Comparison of ENCODE assay signal across 16 mouse cellular contexts in genomic region chr11:96332105-96332504, GRCm38 (mm10). TPM values are rescaled to one million over a fixed set of nuclear protein-coding genes. Genes with fewer than 3 reads are reported as not detected.
A peak's percentile ranks its signal among the peaks of the same experiment; 100 is the strongest.
DNase-seq lines count a peak whose midpoint lies in the region; ATAC-seq lines count a peak whose summit lies in the region.
"Had no signal": no experiment of that assay in that cellular context is flagged by ENCODE, and none has a peak within 500 bp of the region (broad histone marks: within the 10 kb centered on the region; RNA-seq: fewer than 3 reads in every experiment).

No protein-coding gene starts in this region.

- H3K27me3 ChIP-seq in kidney, embryonic 15.5 days: no peaks in the 10 kb centered on the region
- peaks cover 59% of the 10 kb centered on the region for H3K27me3 ChIP-seq in hindbrain, embryonic 15.5 days
- H3K27me3 ChIP-seq in neural tube, embryonic 13.5 days: no peaks in the 10 kb centered on the region

- intact Hi-C loops in left cerebral cortex, postnatal 36 days (cut with DNase I): no loop called here

- H3K9ac ChIP-seq in kidney, embryonic 15.5 days: peak overlapping the region; percentile 55
- peak overlapping the region; percentile 65 for H3K9ac ChIP-seq in hindbrain, embryonic 15.5 days
- H3K9ac ChIP-seq in neural tube, embryonic 13.5 days: peak overlapping the region; percentile 100

- peaks cover 100% of the 10 kb centered on the region for H3K4me1 ChIP-seq in kidney, embryonic 15.5 days
- H3K4me1 ChIP-seq in brown adipose tissue, adult 24 weeks (ENCODE audit: control insufficient read depth, insufficient read depth, insufficient read length, low read length): peaks cover 5% of the 10 kb centered on the region
- H3K4me1 ChIP-seq in hindbrain, embryonic 15.5 days (replicated peaks): peaks cover 22% of the 10 kb centered on the region
- H3K4me1 ChIP-seq in neural tube, embryonic 13.5 days (replicated peaks): peaks cover 100% of the 10 kb centered on the region

- 6% methylated on average over 8 of the region's 8 CpGs for WGBS in kidney, embryonic 15.5 days
- WGBS in hindbrain, embryonic 15.5 days: under 1% methylated on average over 8 of the region's 8 CpGs
- 2% methylated on average over 8 of the region's 8 CpGs for WGBS in neural tube, embryonic 13.5 days

- H3K4me3 ChIP-seq in kidney, embryonic 15.5 days (replicated peaks): peak overlapping the region; percentile 41
- peak overlapping the region; percentile 66 for H3K4me3 ChIP-seq in brown adipose tissue, adult 24 weeks (ENCODE audit: insufficient read depth, low read depth, low read length)
- peak overlapping the region; percentile 43 for H3K4me3 ChIP-seq in hindbrain, embryonic 15.5 days
- peak overlapping the region; percentile 99 for H3K4me3 ChIP-seq in neural tube, embryonic 13.5 days
- H3K4me3 ChIP-seq: myocyte had no signal

- DNase-seq in kidney, postnatal 10 days: no peak
- DNase-seq in left cerebral cortex, postnatal 36 days (ENCODE audit: low spot score in 2 of 2): no peak
- no peak for DNase-seq in urinary bladder, postnatal 36 days (ENCODE audit: low spot score in 2 of 2)
- DNase-seq: adrenal gland, postnatal 10 days; cerebellum, adult 2 months; gastrocnemius, adult 2 months; layer of hippocampus, adult 9-11 months; right cerebral cortex, postnatal 14 days; thymus, postnatal 36 days had no signal

- ATAC-seq in kidney, embryonic 15.5 days (replicated peaks; ENCODE audit: low FRiP score): no peak; the same call in 1 of the 2 replicates
- no peak for ATAC-seq in hindbrain, embryonic 15.5 days (ENCODE audit: low FRiP score, low read depth)
- no peak for ATAC-seq in neural tube, embryonic 13.5 days (ENCODE audit: low read depth)
- no peak for ATAC-seq in megakaryocyte, adult 5-6 weeks (ENCODE audit: poor library complexity, severe bottlenecking)

- peak overlapping the region; percentile 90 for H3K4me2 ChIP-seq in kidney, embryonic 15.5 days
- H3K4me2 ChIP-seq in hindbrain, embryonic 15.5 days: peak overlapping the region; percentile 59
- H3K4me2 ChIP-seq in neural tube, embryonic 13.5 days: peak overlapping the region; percentile 96

- peaks cover 27% of the 10 kb centered on the region for H3K36me3 ChIP-seq in kidney, embryonic 15.5 days
- H3K36me3 ChIP-seq in hindbrain, embryonic 15.5 days: no peaks in the 10 kb centered on the region
- H3K36me3 ChIP-seq in neural tube, embryonic 13.5 days: peaks cover 26% of the 10 kb centered on the region

- peak overlapping the region; percentile 100 for H3K27ac ChIP-seq in kidney, embryonic 15.5 days
- peak overlapping the region; percentile 43; the same call in 1 of the 2 replicates for H3K27ac ChIP-seq in brown adipose tissue, adult 24 weeks (replicated peaks; ENCODE audit: low read depth, low read length)
- peak overlapping the region; percentile 96 for H3K27ac ChIP-seq in hindbrain, embryonic 15.5 days (replicated peaks)
- H3K27ac ChIP-seq in neural tube, embryonic 13.5 days (replicated peaks): peak overlapping the region; percentile 100
- H3K27ac ChIP-seq: gastrocnemius, adult 2 months; macrophage had no signal

- H3K9me3 ChIP-seq in kidney, embryonic 15.5 days (replicated peaks): no peaks in the 10 kb centered on the region
- H3K9me3 ChIP-seq in hindbrain, embryonic 15.5 days: no peaks in the 10 kb centered on the region
- H3K9me3 ChIP-seq in neural tube, embryonic 13.5 days: no peaks in the 10 kb centered on the region

RNA-seq across cellular contexts. Expression of gene Hoxb3, which starts 9.0 kb away (rescaled TPM):
- 4.4 and 4.5 TPM in 2 replicates for polyA plus RNA-seq in kidney, embryonic 15.5 days (2015; fragmentation: Nextera tagmentation; extraction: Ambion mirVana)
- 1.7 and 2.0 TPM in 2 replicates for polyA plus RNA-seq in brown adipose tissue, adult 24 weeks (2012; ENCODE audit: insufficient read depth, insufficient read length, missing spikeins)
- 12.8 and 13.2 TPM in 2 replicates for polyA plus RNA-seq in hindbrain, embryonic 15.5 days (2015; fragmentation: Nextera tagmentation; extraction: Ambion mirVana)
- 12.8 and 14.7 TPM in 2 replicates for polyA plus RNA-seq in neural tube, embryonic 13.5 days (2015; fragmentation: Nextera tagmentation; extraction: Ambion mirVana)
- not detected for total RNA-seq in left cerebral cortex, postnatal 36 days (2021)
- 0.75 and 1.4 TPM in 2 replicates for total RNA-seq in megakaryocyte, adult 5-6 weeks (2015)
- total RNA-seq in megakaryocyte, adult 5-6 weeks (2017): 0.12 and 0.44 TPM in 2 replicates
- polyA plus RNA-seq: myocyte had no signal

RNA-seq across cellular contexts. Expression of gene Hoxb4, which starts 14.0 kb away (rescaled TPM):
- 6.4 and 7.1 TPM in 2 replicates for polyA plus RNA-seq in kidney, embryonic 15.5 days (2015; fragmentation: Nextera tagmentation; extraction: Ambion mirVana)
- 6.0 and 6.4 TPM in 2 replicates for polyA plus RNA-seq in brown adipose tissue, adult 24 weeks (2012; ENCODE audit: insufficient read depth, insufficient read length, missing spikeins)
- polyA plus RNA-seq in hindbrain, embryonic 15.5 days (2015; fragmentation: Nextera tagmentation; extraction: Ambion mirVana): 3.5 and 3.8 TPM in 2 replicates
- polyA plus RNA-seq in neural tube, embryonic 13.5 days (2015; fragmentation: Nextera tagmentation; extraction: Ambion mirVana): 7.5 and 8.7 TPM in 2 replicates
- total RNA-seq in left cerebral cortex, postnatal 36 days (2021): not detected
- total RNA-seq in megakaryocyte, adult 5-6 weeks (2015): 2.9 and 3.4 TPM in 2 replicates
- 3.7 and 4.0 TPM in 2 replicates for total RNA-seq in megakaryocyte, adult 5-6 weeks (2017)
- polyA plus RNA-seq: myocyte had no signal

RNA-seq across cellular contexts. Expression of gene Hoxb2, which starts 18.2 kb away (rescaled TPM):
- 45.7 and 45.9 TPM in 2 replicates for polyA plus RNA-seq in kidney, embryonic 15.5 days (2015; fragmentation: Nextera tagmentation; extraction: Ambion mirVana)
- 3.2 and 3.7 TPM in 2 replicates for polyA plus RNA-seq in brown adipose tissue, adult 24 weeks (2012; ENCODE audit: insufficient read depth, insufficient read length, missing spikeins)
- 26.8 and 32.9 TPM in 2 replicates for polyA plus RNA-seq in hindbrain, embryonic 15.5 days (2015; fragmentation: Nextera tagmentation; extraction: Ambion mirVana)
- 63.0 and 67.1 TPM in 2 replicates for polyA plus RNA-seq in neural tube, embryonic 13.5 days (2015; fragmentation: Nextera tagmentation; extraction: Ambion mirVana)
- not detected for total RNA-seq in left cerebral cortex, postnatal 36 days (2021)
- total RNA-seq in megakaryocyte, adult 5-6 weeks (2015): 0.09 TPM in 1 of 2 replicates, not detected in the other
- total RNA-seq in megakaryocyte, adult 5-6 weeks (2017): 0.77 TPM in 1 of 2 replicates, not detected in the other
- polyA plus RNA-seq: macrophage, myocyte had no signal

RNA-seq across cellular contexts. Expression of gene Hoxb5, which starts 29.0 kb away (rescaled TPM):
- polyA plus RNA-seq in kidney, embryonic 15.5 days (2015; fragmentation: Nextera tagmentation; extraction: Ambion mirVana): 18.8 and 20.2 TPM in 2 replicates
- 1.1 and 1.2 TPM in 2 replicates for polyA plus RNA-seq in brown adipose tissue, adult 24 weeks (2012; ENCODE audit: insufficient read depth, insufficient read length, missing spikeins)
- polyA plus RNA-seq in hindbrain, embryonic 15.5 days (2015; fragmentation: Nextera tagmentation; extraction: Ambion mirVana): 115 and 140 TPM in 2 replicates
- 67.1 and 88.3 TPM in 2 replicates for polyA plus RNA-seq in neural tube, embryonic 13.5 days (2015; fragmentation: Nextera tagmentation; extraction: Ambion mirVana)
- not detected for total RNA-seq in left cerebral cortex, postnatal 36 days (2021)
- total RNA-seq in megakaryocyte, adult 5-6 weeks (2015): not detected in 2 replicates
- total RNA-seq in megakaryocyte, adult 5-6 weeks (2017): not detected in 2 replicates
- polyA plus RNA-seq: macrophage, myocyte had no signal

RNA-seq across cellular contexts. Expression of gene Hoxb1, which starts 33.4 kb away (rescaled TPM):
- 0.27 and 0.35 TPM in 2 replicates for polyA plus RNA-seq in kidney, embryonic 15.5 days (2015; fragmentation: Nextera tagmentation; extraction: Ambion mirVana)
- polyA plus RNA-seq in brown adipose tissue, adult 24 weeks (2012; ENCODE audit: insufficient read depth, insufficient read length, missing spikeins): not detected in 2 replicates
- polyA plus RNA-seq in hindbrain, embryonic 15.5 days (2015; fragmentation: Nextera tagmentation; extraction: Ambion mirVana): 0.30 and 0.52 TPM in 2 replicates
- 1.2 and 1.6 TPM in 2 replicates for polyA plus RNA-seq in neural tube, embryonic 13.5 days (2015; fragmentation: Nextera tagmentation; extraction: Ambion mirVana)
- not detected for total RNA-seq in left cerebral cortex, postnatal 36 days (2021)
- not detected in 2 replicates for total RNA-seq in megakaryocyte, adult 5-6 weeks (2015)
- total RNA-seq in megakaryocyte, adult 5-6 weeks (2017): not detected in 2 replicates
- total RNA-seq: adrenal gland, postnatal 10 days; gastrocnemius, adult 2 months had no signal
- polyA plus RNA-seq: cerebellum, adult 2 months; macrophage; myocyte had no signal

Comparison
In these comparisons a context has a peak if more than half of its experiments do, and no peak if none do; other contexts are left out.
1. H3K27ac ChIP-seq: peak in every context shown above with its lines; median percentile 100 in kidney, embryonic 15.5 days; 100 in neural tube, embryonic 13.5 days; 96 in hindbrain, embryonic 15.5 days; 43 in brown adipose tissue, adult 24 weeks.
2. H3K4me3 ChIP-seq: peak in every context shown above with its lines; median percentile 99 in neural tube, embryonic 13.5 days; 66 in brown adipose tissue, adult 24 weeks; 43 in hindbrain, embryonic 15.5 days; 41 in kidney, embryonic 15.5 days.